Mouse (Mus musculus) lung, embryonic 15.5 days (tissue): ENCODE results near the gene Nat8f2. TPM values are rescaled to one million over a fixed set of nuclear protein-coding genes. Genes with fewer than 3 reads are reported as not detected.
"Not testable (repeated sequence)": the region's sequence is repeated elsewhere in the genome, so short reads cannot be mapped to it uniquely, and the experiment has no call there.

ENCODE experiments used
- ATAC-seq: fragments of 200-750 bp; cut with Nextera tagmentation; 2 replicates; pipeline ENCODE4 v1.8.0; 2017; ENCODE audit warnings: moderate number of reproducible peaks, borderline replicate concordance; ENCODE audit not compliant: low FRiP score, low TSS enrichment; ENCODE audit errors: extremely low read depth
- H3K27ac ChIP-seq: fragments of 300-500 bp; sonication (generic); 2 replicates; pipeline ENCODE4 v1.5.1; 2015; ENCODE audit warnings: moderate library complexity, mild to moderate bottlenecking, inconsistent platforms
- H3K27me3 ChIP-seq: fragments of 300-500 bp; sonication (generic); 2 replicates; pipeline ENCODE4 v1.6.1; 2015; ENCODE audit warnings: inconsistent platforms
- H3K36me3 ChIP-seq: fragments of 300-500 bp; sonication (generic); 2 replicates; pipeline ENCODE4 v1.6.1; 2015; ENCODE audit warnings: inconsistent platforms
- H3K4me1 ChIP-seq: fragments of 300-500 bp; sonication (generic); 2 replicates; pipeline ENCODE4 v1.6.1; 2015; ENCODE audit warnings: inconsistent platforms
- H3K4me2 ChIP-seq: fragments of 300-500 bp; sonication (generic); 2 replicates; pipeline ENCODE4 v1.6.1; 2015; ENCODE audit warnings: inconsistent platforms, mild to moderate bottlenecking, moderate library complexity
- H3K4me3 ChIP-seq: fragments of 300-500 bp; sonication (generic); 2 replicates; pipeline ENCODE4 v1.5.1; 2015; ENCODE audit warnings: mild to moderate bottlenecking, inconsistent platforms
- H3K9ac ChIP-seq: fragments of 300-500 bp; sonication (generic); 2 replicates; pipeline ENCODE4 v1.6.1; 2015; ENCODE audit warnings: inconsistent platforms
- H3K9me3 ChIP-seq: fragments of 300-500 bp; sonication (generic); 2 replicates; pipeline ENCODE4 v1.6.1; 2016; ENCODE audit warnings: inconsistent platforms
- WGBS: fragments of 180-500 bp; shearing (Covaris S2); methylation state at CpG from one replicate; pipeline ENCODE4 v1.1.7; 2015; 5-methylcytosine and 5-hydroxymethylcytosine counted together
- polyA plus RNA-seq: library from polyadenylated mRNA; unstranded; fragments of >200 nt; fragmentation: Nextera tagmentation; extraction: Ambion mirVana; gene quantifications from 2 replicates; pipeline ENCODE4 v1.2.1, GENCODE M21; 2015

Nat8f2 gene
- polyA plus RNA-seq, 1 experiment from 2014 or later: 0.07 TPM

- H3K4me2 ChIP-seq, H3K9ac ChIP-seq, ATAC-seq, H3K27ac ChIP-seq, H3K4me1 ChIP-seq, H3K27me3 ChIP-seq, H3K36me3 ChIP-seq, H3K9me3 ChIP-seq, H3K4me3 ChIP-seq: not testable (repeated sequence)
- 75% methylated on average over 7 of the region's 8 CpGs for WGBS
Measured at GRCm38 (mm10) chr6:85898596-85899475, 29.9 kb upstream of the Nat8f2 start.

DNA sequence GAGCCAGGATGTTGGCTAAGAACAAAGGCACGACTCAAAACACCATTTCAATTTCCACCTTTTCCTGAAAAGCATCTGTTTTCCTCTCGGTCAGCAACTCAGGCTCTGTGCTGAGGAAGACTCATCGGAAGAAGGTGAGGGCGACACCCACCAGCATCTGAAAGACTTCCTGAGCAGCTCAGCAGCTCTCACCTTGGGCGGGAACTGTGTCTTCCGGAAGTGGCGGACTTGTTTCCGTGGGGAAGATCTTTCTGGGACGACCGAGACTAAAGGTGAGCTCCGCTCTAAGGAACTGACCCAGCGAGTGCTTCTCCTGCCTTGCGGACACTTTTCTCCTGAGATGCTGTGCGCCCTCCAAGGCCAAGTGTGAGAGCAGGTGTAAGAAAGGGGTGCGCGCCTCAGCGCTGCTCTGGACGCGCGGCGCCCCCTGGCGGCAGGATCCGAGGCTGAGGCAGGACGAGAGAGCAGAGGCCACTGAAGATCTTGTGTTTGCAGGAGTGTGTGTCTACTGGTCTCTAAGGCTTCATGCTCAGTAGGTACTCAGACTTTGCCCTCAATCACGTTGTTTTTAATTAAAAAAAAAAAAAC is 26.2 kb upstream of the Nat8f2 start:
- not testable (repeated sequence) for H3K36me3 ChIP-seq, H3K4me2 ChIP-seq, H3K4me3 ChIP-seq, H3K27me3 ChIP-seq, H3K9me3 ChIP-seq, H3K4me1 ChIP-seq, H3K9ac ChIP-seq, H3K27ac ChIP-seq, ATAC-seq
- 68% methylated on average over 25 of the region's 25 CpGs for WGBS

GRCm38 (mm10) chr6:85888961-85889360 is 20.0 kb upstream of the Nat8f2 start:
- no peak overlapping the region for H3K4me3 ChIP-seq
- no peaks in the 10 kb centered on the region for H3K4me1 ChIP-seq
- 0 out of 2 replicates have a peak, but pooled peaks cover 4% of the 10 kb centered on the region for H3K9me3 ChIP-seq
- WGBS: 80% methylated on average over 2 of the region's 2 CpGs
- no peak overlapping the region for H3K9ac ChIP-seq
- H3K36me3 ChIP-seq: no peaks in the 10 kb centered on the region
- no peak for ATAC-seq
- H3K4me2 ChIP-seq: no peak overlapping the region
- H3K27me3 ChIP-seq: no peaks in the 10 kb centered on the region
- no peak overlapping the region for H3K27ac ChIP-seq

DNA sequence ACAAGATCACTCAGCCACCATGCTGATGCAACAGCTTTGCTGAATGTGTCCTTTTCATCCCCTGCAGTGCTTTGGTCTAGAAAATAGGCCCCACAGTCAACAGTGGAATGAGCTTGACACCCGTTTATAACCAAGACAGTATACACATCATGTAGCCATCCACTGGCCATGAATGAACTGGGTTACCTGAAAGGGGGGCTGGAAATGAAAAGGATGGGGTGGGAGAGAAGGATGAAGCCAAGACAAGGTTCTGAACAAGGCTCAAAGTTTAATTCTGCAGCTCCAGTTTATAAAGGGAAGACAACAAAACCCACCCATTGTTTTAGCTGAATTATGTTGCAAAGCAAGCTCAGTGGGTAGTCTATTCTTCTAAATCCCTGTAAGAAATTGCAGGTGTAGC is 15.4 kb upstream of the Nat8f2 start:
- peaks cover 10% of the 10 kb centered on the region for H3K9me3 ChIP-seq
- no peaks in the 10 kb centered on the region for H3K27me3 ChIP-seq
- H3K4me3 ChIP-seq: no peak overlapping the region
- ATAC-seq: no peak
- no peak overlapping the region for H3K4me2 ChIP-seq
- no peaks in the 10 kb centered on the region for H3K36me3 ChIP-seq
- WGBS: 88% methylated on average over 1 of the region's 1 CpGs
- no peak overlapping the region for H3K27ac ChIP-seq
- no peaks in the 10 kb centered on the region for H3K4me1 ChIP-seq
- H3K9ac ChIP-seq: no peak overlapping the region

DNA sequence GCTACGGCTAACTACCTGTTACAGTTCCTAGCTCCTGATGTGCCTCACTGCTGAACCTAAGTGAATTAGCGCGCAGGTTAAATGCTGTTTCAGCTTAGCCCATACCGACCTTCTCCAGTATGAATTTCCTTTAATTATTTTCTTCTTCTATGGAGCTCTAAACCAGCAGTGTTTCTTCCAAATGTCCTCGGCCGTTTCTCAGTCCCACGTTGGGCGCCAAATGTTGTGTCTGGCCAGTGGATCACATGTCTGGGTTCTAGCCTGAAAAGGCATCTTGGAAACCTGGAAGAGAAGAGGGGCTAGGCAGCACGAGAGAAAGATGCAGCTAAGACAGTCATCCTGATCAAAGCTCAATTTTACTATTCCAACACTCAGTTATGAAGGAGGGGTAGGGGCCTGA is 14.3 kb upstream of the Nat8f2 start:
- H3K27ac ChIP-seq, H3K4me3 ChIP-seq, H3K27me3 ChIP-seq, H3K4me2 ChIP-seq, H3K36me3 ChIP-seq, H3K4me1 ChIP-seq, ATAC-seq, H3K9ac ChIP-seq: not testable (repeated sequence)
- peaks cover 10% of the 10 kb centered on the region for H3K9me3 ChIP-seq
- WGBS: 94% methylated on average over 9 of the region's 9 CpGs

DNA sequence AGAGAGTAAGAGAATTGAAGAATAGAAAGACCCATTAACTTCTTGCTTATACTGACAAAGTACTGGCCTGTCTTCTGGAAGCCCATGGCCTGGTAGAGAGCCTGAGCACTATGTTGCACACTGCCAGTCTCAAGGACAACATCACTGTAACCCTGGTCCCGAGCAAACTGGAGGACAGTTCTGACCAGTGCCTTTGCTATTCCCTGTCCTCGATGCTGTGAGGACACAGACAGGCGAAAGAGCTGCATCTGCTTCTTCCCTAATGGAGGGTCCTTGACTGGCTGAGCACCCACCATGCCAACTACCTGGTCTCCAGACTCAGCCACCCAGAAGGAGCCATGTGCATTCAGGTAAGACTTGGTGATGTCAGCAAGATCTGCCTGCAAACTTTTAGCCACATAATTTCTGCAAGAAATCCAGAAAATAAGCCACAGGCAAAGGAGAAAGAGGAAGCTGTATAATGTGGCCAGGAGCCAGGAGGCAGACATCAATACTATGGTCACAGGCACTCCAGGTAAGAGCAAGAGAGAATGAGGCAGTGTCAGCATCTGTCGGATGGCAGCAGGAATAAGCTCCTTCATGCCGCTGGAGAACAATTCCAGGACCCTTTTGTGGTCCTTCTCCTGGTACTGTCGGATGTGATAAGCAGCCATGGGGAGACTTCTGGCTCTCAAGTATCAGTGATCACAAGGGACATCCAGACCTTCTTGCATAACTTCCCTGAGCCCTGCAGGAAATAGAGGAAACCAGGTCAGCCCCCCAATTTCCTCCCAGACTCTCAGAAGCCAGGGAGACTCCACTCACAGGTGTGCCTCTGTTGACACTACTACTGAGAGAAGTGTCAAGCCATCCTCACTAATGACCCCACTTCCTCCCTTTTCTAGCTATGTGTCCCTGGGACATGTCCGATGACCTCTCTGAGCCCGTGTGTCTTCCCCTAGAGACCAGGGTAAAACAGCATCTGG is 950 bp downstream of the Nat8f2 start:
- H3K27ac ChIP-seq: no peak overlapping the region
- no peaks in the 10 kb centered on the region for H3K27me3 ChIP-seq
- no peaks in the 10 kb centered on the region for H3K9me3 ChIP-seq
- no peak for ATAC-seq
- no peak overlapping the region for H3K4me2 ChIP-seq
- WGBS: 72% methylated on average over 8 of the region's 8 CpGs
- no peaks in the 10 kb centered on the region for H3K4me1 ChIP-seq
- H3K9ac ChIP-seq: no peak overlapping the region
- no peaks in the 10 kb centered on the region for H3K36me3 ChIP-seq
- no peak overlapping the region for H3K4me3 ChIP-seq

DNA sequence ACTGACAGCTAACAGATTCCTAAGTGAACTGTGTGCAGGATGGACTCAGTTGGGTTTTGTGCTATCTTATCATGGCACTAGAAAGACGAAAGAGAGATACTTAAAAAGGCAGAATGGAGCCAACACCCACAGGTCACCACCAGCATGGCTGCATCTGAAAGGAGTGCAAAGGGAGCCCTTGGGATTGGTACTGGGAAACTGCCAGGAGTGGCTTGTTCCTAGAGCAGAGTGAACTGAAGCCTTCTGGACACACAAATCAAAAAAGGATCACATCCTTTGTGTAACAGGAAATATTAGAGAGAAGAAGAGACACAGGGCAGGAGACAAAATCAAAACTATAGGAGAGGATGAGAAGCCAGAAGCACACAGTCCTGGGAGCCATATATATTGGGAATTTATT is 2.0 kb downstream of the Nat8f2 start:
- not testable (repeated sequence) for H3K27ac ChIP-seq, H3K9ac ChIP-seq, H3K4me1 ChIP-seq, H3K4me2 ChIP-seq, H3K9me3 ChIP-seq, ATAC-seq, H3K27me3 ChIP-seq, H3K36me3 ChIP-seq, H3K4me3 ChIP-seq
- 53% methylated on average over 1 of the region's 1 CpGs for WGBS

DNA sequence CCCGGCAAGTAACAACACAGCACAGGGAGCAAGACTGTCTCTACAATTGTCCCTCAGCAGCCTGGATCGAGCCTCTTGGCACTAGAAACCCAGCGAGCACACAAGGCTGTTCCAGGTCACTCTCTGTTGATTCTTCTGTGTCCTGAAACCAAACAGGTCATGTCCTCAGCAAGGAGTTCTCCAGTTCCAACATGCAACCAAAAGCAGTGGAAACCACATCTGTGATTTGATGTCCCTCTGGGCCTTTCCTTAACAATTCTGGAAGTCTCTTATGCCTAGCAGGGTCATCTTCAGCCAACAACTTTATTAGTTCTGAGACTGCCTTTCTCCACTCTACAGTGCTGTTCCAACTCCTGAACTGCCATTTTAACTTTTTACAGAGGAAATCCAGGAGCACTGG is 2.8 kb downstream of the Nat8f2 start:
- H3K36me3 ChIP-seq, H3K9me3 ChIP-seq, H3K4me1 ChIP-seq, H3K27me3 ChIP-seq, H3K4me3 ChIP-seq, H3K27ac ChIP-seq, ATAC-seq, H3K9ac ChIP-seq, H3K4me2 ChIP-seq: not testable (repeated sequence)
- 85% methylated on average over 3 of the region's 3 CpGs for WGBS

DNA sequence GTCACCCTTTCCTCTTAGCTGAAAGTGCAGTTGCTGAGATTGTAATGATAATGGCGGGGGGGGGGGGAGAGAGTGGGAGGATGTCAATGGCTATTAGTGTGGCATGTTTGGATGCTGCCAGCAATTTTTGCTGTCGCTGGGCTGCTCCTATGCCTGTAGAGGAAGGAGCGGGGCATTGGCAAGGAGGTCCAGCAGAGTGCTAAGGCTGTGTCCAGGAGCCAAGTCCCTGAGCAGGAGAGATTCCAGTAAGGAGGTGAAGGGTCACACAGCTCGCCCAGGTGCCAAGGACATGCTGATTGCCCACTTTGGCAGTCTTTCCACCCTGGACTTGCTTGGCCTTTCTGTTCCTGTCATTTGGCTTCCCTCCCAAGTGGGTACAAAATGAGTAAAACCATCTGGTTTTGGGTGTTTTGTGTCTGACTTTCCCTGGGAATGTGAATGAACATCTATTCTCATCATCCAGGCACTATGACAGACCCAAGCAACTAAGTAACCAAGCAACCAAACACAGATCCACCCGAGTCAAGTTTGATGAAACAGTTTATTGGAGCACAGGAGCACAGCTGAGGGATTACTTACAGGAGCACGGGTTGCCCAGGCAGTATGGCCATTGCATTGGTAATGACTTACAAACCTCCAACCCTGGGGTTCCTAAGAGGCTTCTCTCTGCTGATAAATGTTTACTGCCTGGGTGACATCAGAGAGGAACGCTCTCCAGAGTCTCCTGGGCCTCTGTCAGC is 3.9 kb downstream of the Nat8f2 start:
- not testable (repeated sequence) for H3K36me3 ChIP-seq, H3K4me3 ChIP-seq, H3K4me1 ChIP-seq, H3K9me3 ChIP-seq, H3K27ac ChIP-seq, H3K9ac ChIP-seq, H3K4me2 ChIP-seq, H3K27me3 ChIP-seq, ATAC-seq
- WGBS: 53% methylated on average over 5 of the region's 7 CpGs

DNA sequence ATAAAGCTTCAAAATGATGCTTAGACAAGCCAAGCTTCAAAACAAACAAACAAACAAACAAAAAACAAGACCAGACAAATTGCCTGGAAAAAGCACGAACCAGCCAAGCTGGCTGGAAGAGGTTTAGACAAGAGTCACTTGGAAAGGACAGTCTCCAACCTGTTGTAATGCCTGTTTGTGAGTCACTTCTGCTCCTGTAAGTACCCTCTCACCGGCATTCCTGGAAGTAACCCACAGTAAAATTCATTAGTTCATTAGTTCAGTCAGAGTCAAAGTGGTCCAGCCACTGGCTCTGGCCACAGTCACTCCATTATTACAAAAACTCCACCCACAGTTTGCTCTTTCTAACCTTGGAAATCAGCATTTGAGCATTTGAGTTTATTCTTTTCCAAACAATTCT is 5.1 kb downstream of the Nat8f2 start:
- H3K9me3 ChIP-seq: no peaks in the 10 kb centered on the region
- no peaks in the 10 kb centered on the region for H3K27me3 ChIP-seq
- WGBS: 76% methylated on average over 2 of the region's 2 CpGs
- H3K4me3 ChIP-seq: no peak overlapping the region
- no peaks in the 10 kb centered on the region for H3K4me1 ChIP-seq
- no peak overlapping the region for H3K27ac ChIP-seq
- no peak overlapping the region for H3K9ac ChIP-seq
- H3K36me3 ChIP-seq: no peaks in the 10 kb centered on the region
- H3K4me2 ChIP-seq: no peak overlapping the region
- ATAC-seq: no peak

DNA sequence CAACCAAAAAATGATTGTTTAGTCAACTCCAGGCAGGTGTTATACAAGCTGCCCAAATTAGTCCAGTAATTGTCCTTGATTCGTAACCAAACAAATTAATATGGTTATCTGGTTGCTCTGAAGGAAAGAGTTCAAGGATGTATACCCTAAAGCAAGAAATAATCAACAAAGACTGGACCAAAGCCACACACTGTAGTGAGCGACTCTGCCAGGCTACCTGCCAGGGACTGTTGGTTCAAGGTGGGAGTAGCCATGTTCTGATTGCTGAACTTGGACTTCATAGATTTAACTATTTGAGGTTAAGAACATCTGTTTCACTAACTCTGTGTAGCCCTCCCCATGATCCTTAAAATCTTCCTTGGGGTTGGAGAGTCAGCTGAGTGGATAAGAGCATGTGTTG is 5.8 kb downstream of the Nat8f2 start:
- no peak for ATAC-seq
- H3K9me3 ChIP-seq: no peaks in the 10 kb centered on the region
- no peak overlapping the region for H3K9ac ChIP-seq
- 75% methylated on average over 2 of the region's 2 CpGs for WGBS
- no peak overlapping the region for H3K4me2 ChIP-seq
- no peaks in the 10 kb centered on the region for H3K36me3 ChIP-seq
- no peaks in the 10 kb centered on the region for H3K4me1 ChIP-seq
- H3K27ac ChIP-seq: no peak overlapping the region
- H3K27me3 ChIP-seq: no peaks in the 10 kb centered on the region
- no peak overlapping the region for H3K4me3 ChIP-seq
